In genomic region chr4:44703686-44704368, GRCm38 (mm10) we compare ENCODE assay signal across 9 mouse cellular contexts. TPM values are rescaled to one million over a fixed set of nuclear protein-coding genes. Genes with fewer than 3 reads are reported as not detected.
DNase-seq lines count a peak whose midpoint lies in the region; ATAC-seq and TF ChIP-seq lines count a peak whose summit lies in the region.
"Had no signal": no experiment of that assay in that cellular context is flagged by ENCODE, and none has a peak within 500 bp of the region (broad histone marks: within the 10 kb centered on the region; RNA-seq: fewer than 3 reads in every experiment).

No protein-coding gene starts in this region.

- H3K9ac ChIP-seq in limb, embryonic 14.5 days (ENCODE audit: low read depth, low read length, severe bottlenecking), result no peak overlapping the region

- H3K9me3 ChIP-seq in limb, embryonic 14.5 days (ENCODE audit: control insufficient read depth, low read length), result no peaks in the 10 kb centered on the region

- peak; percentile 13 for DNase-seq in gastrocnemius, postnatal 10 days
- no peak for DNase-seq in gastrocnemius, adult 18-20 months (ENCODE audit: low spot score)
- DNase-seq in thymus, postnatal 0 days (ENCODE audit: low spot score), result peak; percentile 7
- no peak for DNase-seq in thymus, postnatal 25 days
- no peak for DNase-seq in limb, embryonic 14.5 days (ENCODE audit: low spot score)
- DNase-seq in testis, postnatal 10 days (ENCODE audit: low spot score), result peak; percentile 56
- no peak for DNase-seq in T-cell, adult 2 months (ENCODE audit: low spot score)
- no peak for DNase-seq in urinary bladder, adult 2 months (ENCODE audit: low spot score)

- peak overlapping the region; percentile 40 for H3K4me3 ChIP-seq in limb, embryonic 14.5 days (replicated peaks; ENCODE audit: low read length)
- H3K4me3 ChIP-seq: myocyte had no signal

- H3K27ac ChIP-seq in limb, embryonic 14.5 days (replicated peaks; ENCODE audit: low read depth, low read length), result no peak overlapping the region

- H3K27me3 ChIP-seq in limb, embryonic 14.5 days (ENCODE audit: control insufficient read depth, insufficient read depth, low read length), result peaks cover 94% of the 10 kb centered on the region

- no peak for TF ChIP-seq POLR2A in limb, embryonic 14.5 days (IDR thresholded peaks at IDR 0.05; ENCODE audit: borderline replicate concordance, extremely low read depth, insufficient read depth, insufficient read length)

- WGBS in limb, embryonic 14.5 days, result 2% methylated on average over 32 of the region's 66 CpGs

- peaks cover 5% of the 10 kb centered on the region for H3K4me1 ChIP-seq in limb, embryonic 14.5 days (ENCODE audit: control insufficient read depth, insufficient read depth, low read length)

- ATAC-seq in limb, embryonic 14.5 days (ENCODE audit: low FRiP score, low read depth), result no peak; the same call in 1 of the 2 replicates

- H3K4me2 ChIP-seq in limb, embryonic 14.5 days (replicated peaks; ENCODE audit: low read depth, low read length, severe bottlenecking), result peak overlapping the region; percentile 69

- H3K36me3 ChIP-seq in limb, embryonic 14.5 days (ENCODE audit: control insufficient read depth, insufficient read depth, low read length), result no peaks in the 10 kb centered on the region

RNA-seq across cellular contexts. Expression of gene Pax5, which starts 6.5 kb away (rescaled TPM):
- 1 to 10 TPM in 1 of 2 experiments, under 1 TPM in 1; 0.05 to 1.5 TPM for total RNA-seq in gastrocnemius, postnatal 10 days (2021)
- under 1 TPM in 1 of 2 experiments, not detected in 1; 0.02 TPM for total RNA-seq in gastrocnemius, adult 18-20 months (2021)
- polyA plus RNA-seq in thymus, postnatal 0 days (2015; fragmentation: Nextera tagmentation; extraction: Ambion mirVana), result 0.03 and 0.21 TPM in 2 replicates
- polyA plus RNA-seq in limb, embryonic 14.5 days (2012; rRNA removed), result 0.05 and 0.13 TPM in 2 replicates
- polyA plus RNA-seq in limb, embryonic 14.5 days (2014; fragmentation: Nextera tagmentation; extraction: Ambion mirVana), result not detected in 2 replicates
- 0.01 and 0.06 TPM in 2 replicates for polyA plus RNA-seq in urinary bladder, adult 2 months (2012; rRNA removed)

RNA-seq across cellular contexts. Expression of gene Zcchc7, which starts 51.9 kb away (rescaled TPM):
- total RNA-seq in gastrocnemius, postnatal 10 days (2021), result 10 to 100 TPM; 14.7 to 25.8 TPM
- 10 to 100 TPM; 15.8 to 17.9 TPM for total RNA-seq in gastrocnemius, adult 18-20 months (2021)
- 49.7 and 65.8 TPM in 2 replicates for polyA plus RNA-seq in thymus, postnatal 0 days (2015; fragmentation: Nextera tagmentation; extraction: Ambion mirVana)
- polyA plus RNA-seq in limb, embryonic 14.5 days (2012; rRNA removed), result 32.5 and 39.2 TPM in 2 replicates
- 35.2 and 36.7 TPM in 2 replicates for polyA plus RNA-seq in limb, embryonic 14.5 days (2014; fragmentation: Nextera tagmentation; extraction: Ambion mirVana)
- polyA plus RNA-seq in urinary bladder, adult 2 months (2012; rRNA removed), result 45.8 and 49.8 TPM in 2 replicates

Comparison
In these comparisons a context has a peak if more than half of its experiments do, and no peak if none do; other contexts are left out.
1. DNase-seq: peak in gastrocnemius, postnatal 10 days (single experiment), thymus, postnatal 0 days (single experiment) and testis, postnatal 10 days (single experiment); none in gastrocnemius, adult 18-20 months (single experiment), thymus, postnatal 25 days (single experiment), limb, embryonic 14.5 days (single experiment), T-cell, adult 2 months (single experiment) and urinary bladder, adult 2 months (single experiment).